Mouse (Mus musculus) cerebellum, adult 2 months (tissue): ENCODE data around the gene Gna13. TPM values are rescaled to one million over a fixed set of nuclear protein-coding genes. Genes with fewer than 3 reads are reported as not detected.

ENCODE experiments used
- DNase-seq, 2 experiments: peaks; one replicate each; pipeline ENCODE4 v3.0.0; 2021
- H3K27ac ChIP-seq: fragments of 200-500 bp; 2 replicates; pipeline ENCODE4 v1.5.1; 2012; ENCODE audit warnings: low read length, control low read depth, inconsistent platforms; ENCODE audit not compliant: insufficient read depth
- H3K27me3 ChIP-seq: fragments of 200-500 bp; 2 replicates; pipeline ENCODE4 v1.6.1; 2012; ENCODE audit warnings: inconsistent platforms, mild to moderate bottlenecking, low read length, moderate library complexity; ENCODE audit not compliant: control insufficient read depth, insufficient read depth
- H3K4me1 ChIP-seq: fragments of 200-500 bp; 2 replicates; pipeline ENCODE4 v1.6.1; 2011; ENCODE audit warnings: low read length; ENCODE audit not compliant: control insufficient read depth, insufficient read depth
- H3K4me3 ChIP-seq: fragments of 200-500 bp; replicated peaks from 2 replicates; pipeline ENCODE3; 2011; ENCODE audit warnings: mild to moderate bottlenecking, low read depth, low read length, control low read depth; ENCODE audit not compliant: insufficient read depth
- CTCF ChIP-seq: fragments of 200-500 bp; IDR thresholded peaks from 2 replicates; pipeline ENCODE4 v1.5.1; 2011; ENCODE audit warnings: low read depth, mild to moderate bottlenecking, control low read depth, low read length, moderate library complexity, borderline replicate concordance; ENCODE audit not compliant: insufficient read depth
- POLR2A ChIP-seq: fragments of 200-500 bp; IDR thresholded peaks from 2 replicates; pipeline ENCODE4 v1.6.1; 2011; ENCODE audit warnings: low read length, control low read depth, borderline replicate concordance; ENCODE audit not compliant: insufficient read depth
- WGBS: fragments of 180-500 bp; shearing (Covaris S2); methylation state at CpG from one replicate; pipeline ENCODE4 v1.1.7; 2018; 5-methylcytosine and 5-hydroxymethylcytosine counted together
- polyA plus RNA-seq: library from polyadenylated mRNA; depleted of rRNA; stranded (reverse); fragments of >200 nt; gene quantifications from 2 replicates; pipeline ENCODE4 v1.2.3, GENCODE M21; 2012

Gna13 gene
- polyA plus RNA-seq, 1 experiment: 37.5 TPM

- H3K4me3 ChIP-seq: no peak overlapping the region
- H3K27ac ChIP-seq: no peak overlapping the region
- no peak for DNase-seq
- H3K27me3 ChIP-seq: no peaks in the 10 kb centered on the region
- 83% methylated on average over 5 of the region's 5 CpGs for WGBS
- TF ChIP-seq POLR2A (no peak), CTCF (no peak)
- no peaks in the 10 kb centered on the region for H3K4me1 ChIP-seq
Measured at GRCm38 (mm10) chr11:109414802-109415201, 52.2 kb downstream of the Gna13 start.

DNA sequence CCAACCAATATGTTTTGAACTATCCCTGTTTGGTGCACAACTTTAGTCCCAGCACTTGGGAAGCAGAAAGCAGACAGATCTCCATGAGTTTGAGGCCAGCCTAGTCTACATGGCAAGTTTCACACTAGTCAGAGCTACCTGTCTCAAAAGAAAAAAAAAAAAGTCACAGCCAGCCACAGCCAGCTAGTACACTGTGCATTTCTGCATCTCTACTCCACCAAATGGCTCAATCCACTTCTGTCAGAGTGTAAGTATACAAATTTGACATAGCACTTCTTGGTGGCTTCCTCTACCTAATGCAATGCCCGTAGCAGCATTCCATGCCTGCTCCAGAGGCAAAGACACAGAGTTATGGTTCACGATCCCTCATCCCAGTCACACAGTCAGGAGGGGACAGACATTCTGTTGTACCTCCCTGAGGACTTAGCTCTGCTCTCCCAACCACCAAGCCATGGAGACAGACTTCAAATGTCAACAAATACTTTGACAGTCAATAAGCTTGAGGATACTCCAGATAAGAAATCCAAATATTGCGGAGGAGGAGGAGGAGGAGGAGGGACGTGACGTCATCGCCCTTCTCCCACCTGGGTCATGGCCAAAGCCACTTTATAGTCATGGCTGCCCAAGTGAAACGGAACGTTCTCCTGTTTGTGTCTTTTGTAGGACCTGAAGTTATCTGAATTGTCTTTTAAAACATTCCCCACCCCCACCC, 54.2 kb downstream of the Gna13 start:
- no peak overlapping the region for H3K4me3 ChIP-seq
- no peaks in the 10 kb centered on the region for H3K27me3 ChIP-seq
- TF ChIP-seq POLR2A: no peak
- TF ChIP-seq CTCF: no peak
- no peak for DNase-seq
- WGBS: 83% methylated on average over 8 of the region's 8 CpGs
- H3K4me1 ChIP-seq: no peaks in the 10 kb centered on the region
- no peak overlapping the region for H3K27ac ChIP-seq

DNA sequence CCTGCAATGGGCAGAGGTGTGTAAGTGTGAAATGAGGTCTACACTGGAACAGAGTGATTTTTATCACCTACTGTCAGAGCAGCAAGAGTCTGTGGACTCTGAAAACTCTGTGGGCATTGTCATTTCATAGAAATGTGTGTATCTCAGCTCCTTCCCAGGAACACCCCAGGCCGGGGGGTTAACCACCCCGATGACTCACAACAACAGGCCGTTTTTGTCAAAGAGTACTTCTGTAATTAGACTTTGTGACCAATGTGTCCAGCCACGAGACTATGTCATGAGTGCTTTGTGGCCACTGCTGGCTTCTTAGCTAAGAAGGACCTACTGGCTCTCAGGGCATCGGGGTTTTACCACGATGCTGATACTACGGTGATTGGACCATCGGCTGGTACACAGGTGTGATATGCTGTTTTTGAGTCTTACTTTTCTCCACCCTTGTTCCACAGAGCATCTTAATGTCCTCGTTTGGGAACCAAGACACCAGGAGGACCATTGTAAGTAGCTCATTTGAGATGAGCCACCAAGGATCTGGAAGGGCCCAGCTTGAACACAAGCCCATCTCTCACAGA, 54.9 kb downstream of the Gna13 start:
- WGBS: 91% methylated on average over 9 of the region's 9 CpGs
- no peak overlapping the region for H3K27ac ChIP-seq

DNA sequence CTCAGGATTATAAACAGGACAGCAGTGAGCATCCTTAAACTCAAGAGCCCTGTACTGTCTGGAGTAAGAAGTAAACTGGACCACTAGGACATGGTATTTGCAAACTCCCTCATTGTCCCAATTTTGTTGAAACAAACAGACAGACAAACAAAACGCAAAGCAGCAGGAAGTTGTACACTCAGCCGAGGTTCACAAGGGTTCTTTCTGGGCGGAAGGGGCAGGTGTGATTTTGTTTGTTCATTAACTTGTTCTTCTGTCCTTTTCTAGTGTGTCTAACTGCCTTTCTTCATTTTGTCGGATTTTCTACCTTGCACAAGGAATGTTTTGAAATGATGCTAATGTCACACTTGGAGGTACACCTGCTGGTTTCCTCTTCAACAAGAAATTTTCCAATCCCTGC, 56.8 kb downstream of the Gna13 start:
- Histone ChIP-seq H3K4me1 (no peaks in the 10 kb centered on the region), H3K27ac (no peak overlapping the region), H3K27me3 (no peaks in the 10 kb centered on the region), H3K4me3 (no peak overlapping the region)
- 62% methylated on average over 4 of the region's 4 CpGs for WGBS
- TF ChIP-seq CTCF: no peak
- no peak for TF ChIP-seq POLR2A
- no peak for DNase-seq

More for the DNA sequence above, 54.9 kb downstream of the Gna13 start:
- DNase-seq: no peak
- Histone ChIP-seq H3K4me3 (no peak overlapping the region), H3K4me1 (no peaks in the 10 kb centered on the region), H3K27me3 (no peaks in the 10 kb centered on the region)
- TF ChIP-seq CTCF (no peak), POLR2A (no peak)

GRCm38 (mm10) chr11:109419961-109420566, 57.4 kb downstream of the Gna13 start:
- Histone ChIP-seq H3K4me1 (no peaks in the 10 kb centered on the region), H3K27ac (no peak overlapping the region), H3K4me3 (no peak overlapping the region), H3K27me3 (no peaks in the 10 kb centered on the region)
- TF ChIP-seq CTCF: no peak
- TF ChIP-seq POLR2A: no peak
- DNase-seq: no peak
- 55% methylated on average over 16 of the region's 16 CpGs for WGBS

- no peak for DNase-seq
- H3K4me1 ChIP-seq: no peaks in the 10 kb centered on the region
- TF ChIP-seq CTCF (no peak), POLR2A (no peak)
- no peak overlapping the region for H3K4me3 ChIP-seq
- H3K27me3 ChIP-seq: no peaks in the 10 kb centered on the region
- WGBS: 92% methylated on average over 14 of the region's 14 CpGs
- no peak overlapping the region for H3K27ac ChIP-seq
Measured at GRCm38 (mm10) chr11:109420567-109420962, 57.9 kb downstream of the Gna13 start.

DNA sequence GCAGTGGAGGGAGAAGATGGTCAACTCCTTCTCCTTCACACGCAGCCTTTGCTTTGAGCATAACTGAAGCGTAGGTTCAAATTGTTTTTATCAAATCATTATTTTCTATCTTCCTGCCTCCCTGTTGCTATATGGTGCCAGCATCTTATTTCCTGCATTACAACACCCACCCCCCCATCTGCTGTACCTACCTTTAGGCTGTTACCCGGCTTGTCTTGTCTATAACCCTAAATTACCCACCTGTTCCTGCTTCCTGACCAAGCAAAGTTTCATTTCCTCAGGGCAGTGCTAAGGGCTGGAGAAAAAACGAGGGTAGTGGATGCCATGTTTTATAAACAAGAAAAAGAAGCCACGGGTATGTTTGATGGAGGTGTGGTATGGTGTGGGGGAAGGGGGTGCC, 58.6 kb downstream of the Gna13 start:
- TF ChIP-seq POLR2A: no peak
- TF ChIP-seq CTCF: no peak
- WGBS: 80% methylated on average over 5 of the region's 5 CpGs
- no peaks in the 10 kb centered on the region for H3K27me3 ChIP-seq
- H3K4me3 ChIP-seq: no peak overlapping the region
- no peak overlapping the region for H3K27ac ChIP-seq
- H3K4me1 ChIP-seq: no peaks in the 10 kb centered on the region
- no peak for DNase-seq

- H3K27me3 ChIP-seq: no peaks in the 10 kb centered on the region
- WGBS: 98% methylated on average over 4 of the region's 4 CpGs
- TF ChIP-seq CTCF (no peak), POLR2A (no peak)
- no peak overlapping the region for H3K4me3 ChIP-seq
- no peak for DNase-seq
- no peak overlapping the region for H3K27ac ChIP-seq
- no peaks in the 10 kb centered on the region; the same call in 1 of the 2 replicates for H3K4me1 ChIP-seq
Measured at GRCm38 (mm10) chr11:109422263-109422662, 59.6 kb downstream of the Gna13 start.
